Mouse (Mus musculus) left cerebral cortex, postnatal 4 days (tissue): ENCODE measurements around the gene Gm20388. TPM values are rescaled to one million over a fixed set of nuclear protein-coding genes. Genes with fewer than 3 reads are reported as not detected.
"Not testable (repeated sequence)": the region's sequence is repeated elsewhere in the genome, so short reads cannot be mapped to it uniquely, and the experiment has no call there.

Experiments
- DNase-seq: peaks from one replicate; pipeline ENCODE4 v3.0.0-alpha.2; 2022
- intact Hi-C: fragments of 180-260 bp; cut with DNase I; formaldehyde crosslinking; loops from one replicate; pipeline ENCODE4 v1.15.1; 2025
- total RNA-seq, 2 experiments: library from RNA; stranded (reverse); gene quantifications; 2 replicates each; pipeline ENCODE4 v1.2.3; 2021

The Gm20388 gene
- total RNA-seq, 2 experiments from 2014 or later, result 6.5 to 12.8 TPM

- intact Hi-C loops, result no loop called here
- DNase-seq, result peak; percentile 89
Observed at GRCm38 (mm10) chr8:123137645-123138077, 3227.0 kb downstream of the Gm20388 start.

DNA sequence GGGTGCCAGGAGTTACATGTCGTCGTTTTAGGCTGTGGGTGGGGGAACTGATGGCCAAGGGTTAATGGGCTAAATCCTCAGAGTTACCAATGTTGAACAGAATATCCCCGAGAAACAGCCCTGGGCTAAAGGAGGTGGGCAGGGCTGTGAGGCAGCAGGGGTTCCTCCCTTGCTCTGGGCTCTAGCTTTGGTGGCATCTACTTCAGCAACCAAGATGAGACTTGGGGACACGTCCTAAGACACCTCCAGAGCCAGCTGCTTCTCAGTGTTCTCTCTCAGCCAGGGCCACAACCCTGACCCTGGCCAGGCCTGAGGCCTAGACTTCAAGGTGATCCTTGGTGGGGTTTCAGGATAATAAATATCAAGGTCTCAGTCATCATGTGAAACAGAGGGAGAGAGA is 3228.1 kb downstream of the Gm20388 start:
- no peak for DNase-seq
- intact Hi-C loops, result no loop called here

GRCm38 (mm10) chr8:123141741-123142462 is 3231.3 kb downstream of the Gm20388 start:
- DNase-seq, result peak; percentile 82
- intact Hi-C loops, result no loop called here

DNA sequence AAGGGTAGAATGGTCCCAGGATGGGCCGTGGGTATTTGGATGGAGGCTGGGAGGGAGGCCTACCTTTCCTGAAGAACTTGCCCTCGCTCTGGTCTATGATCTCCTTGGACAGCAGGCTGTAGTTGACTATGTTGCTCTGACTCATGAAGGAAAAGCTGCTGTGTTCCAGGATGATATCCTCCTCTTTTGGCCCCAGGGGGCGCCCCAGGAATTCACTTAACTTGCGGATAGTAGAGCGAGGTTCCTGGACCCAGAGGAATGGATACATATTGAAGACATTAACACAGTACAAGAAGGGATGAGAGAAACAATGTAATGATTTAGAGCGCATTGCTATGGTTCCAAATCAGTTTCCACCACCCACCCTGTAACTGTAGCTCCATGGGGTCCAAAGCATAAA is 3234.6 kb downstream of the Gm20388 start:
- no peak for DNase-seq
- intact Hi-C loops, result no loop called here

DNA sequence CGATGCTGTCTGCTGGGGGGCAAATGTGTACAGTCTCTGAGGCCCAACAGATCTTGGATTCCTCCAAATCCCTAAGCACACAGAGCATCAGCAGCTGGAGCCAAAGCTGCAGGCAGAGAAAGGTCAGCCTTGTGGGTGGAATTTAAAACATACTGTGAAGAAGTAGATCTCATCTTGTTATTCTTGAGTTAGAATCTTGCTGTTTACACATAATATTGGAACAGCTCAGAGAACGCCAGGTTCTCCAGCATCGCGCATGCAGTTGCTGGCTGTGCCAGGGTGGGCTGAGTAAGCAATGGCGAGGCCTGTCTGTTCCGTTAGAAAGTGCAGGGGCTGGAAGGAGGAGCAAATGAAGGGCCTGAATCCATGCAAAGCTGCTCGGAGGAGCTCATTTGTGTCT is 3235.7 kb downstream of the Gm20388 start:
- no peak for DNase-seq
- intact Hi-C loops, result no loop called here

GRCm38 (mm10) chr8:123150737-123151171 is 3240.1 kb downstream of the Gm20388 start:
- intact Hi-C loops, result no loop called here

DNA sequence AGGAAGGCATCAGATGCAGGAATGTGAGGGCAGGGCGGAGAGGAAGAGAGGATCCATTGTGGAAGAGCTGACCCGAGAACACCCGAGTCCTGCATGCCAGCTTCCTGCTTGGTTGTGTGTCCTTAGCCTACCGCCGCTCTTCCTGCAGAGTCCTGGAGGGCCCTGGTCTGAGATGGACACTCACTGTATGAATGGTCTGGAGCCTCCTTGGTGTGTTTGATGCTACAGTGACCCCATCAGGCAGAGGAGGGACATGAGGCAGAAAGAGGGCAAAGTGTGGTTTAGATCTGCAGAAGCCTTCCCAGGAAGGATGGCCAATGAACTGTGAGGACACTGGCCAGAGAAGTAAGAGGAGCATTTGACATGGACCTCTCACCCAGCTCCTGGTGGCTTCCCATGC is 3244.5 kb downstream of the Gm20388 start:
- intact Hi-C loops, result no loop called here
- no peak for DNase-seq

More at GRCm38 (mm10) chr8:123150737-123151171, 3240.1 kb downstream of the Gm20388 start:
- no peak for DNase-seq

- no peak for DNase-seq
- intact Hi-C loops, result no loop called here
Observed at GRCm38 (mm10) chr8:123156070-123156773, 3245.6 kb downstream of the Gm20388 start.

DNA sequence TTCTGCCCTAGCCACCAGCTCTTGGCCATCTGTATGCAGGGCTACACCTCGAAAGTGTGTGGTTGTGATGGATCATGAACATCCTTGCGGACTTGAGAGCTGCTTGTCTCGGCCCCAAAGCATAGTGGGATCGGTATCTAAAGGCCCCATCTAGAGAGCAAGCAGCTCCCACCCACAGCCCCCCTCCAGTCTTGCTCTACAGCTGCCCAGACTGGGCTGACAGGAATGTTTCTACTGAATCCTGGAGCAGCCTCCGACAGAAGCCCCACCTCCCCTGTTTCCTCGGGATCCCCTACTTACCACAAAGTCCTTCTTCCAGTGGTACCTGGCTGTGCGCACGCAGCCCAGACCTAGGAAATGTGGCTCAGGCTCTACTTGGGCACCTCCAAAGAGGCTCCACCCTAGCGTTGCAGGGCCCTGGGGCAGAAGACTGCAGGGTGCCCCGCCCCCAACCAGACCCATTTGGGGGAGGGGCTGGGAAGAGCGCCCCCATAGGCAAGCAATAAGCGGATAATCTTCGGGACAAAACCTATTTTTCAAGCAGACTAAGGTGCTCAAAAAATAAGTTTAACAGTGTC is 3247.3 kb downstream of the Gm20388 start, which contains the start of gene Sult5a1:
Gene Sult5a1, minus strand, starts transcription at position 428 of the 578 bp plus-strand sequence.
- peak; percentile 10 for DNase-seq
- intact Hi-C loops, result no loop called here

DNA sequence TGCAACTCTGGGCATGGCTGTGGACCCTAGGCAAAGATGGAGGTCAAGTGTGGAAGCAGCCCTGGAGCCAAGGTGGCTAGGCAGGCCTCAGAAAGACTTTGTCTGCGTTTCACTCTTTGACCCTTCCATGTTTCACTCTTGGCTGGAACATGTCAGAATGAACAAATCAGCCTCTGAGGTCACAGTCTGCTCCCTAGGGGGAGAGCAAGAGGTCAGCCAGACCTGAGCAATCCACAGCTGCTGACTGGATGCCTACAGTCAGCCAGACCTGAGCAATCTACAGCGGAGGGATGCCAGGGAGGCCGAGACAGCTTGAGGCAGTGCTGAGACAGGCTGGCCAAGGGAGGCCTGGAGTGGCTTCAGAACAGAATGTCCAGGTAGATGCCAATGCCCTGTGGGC is 3270.8 kb downstream of the Gm20388 start:
- intact Hi-C loops, result no loop called here

GRCm38 (mm10) chr8:123185566-123186409 is 3275.1 kb downstream of the Gm20388 start, which contains the start of gene Dpep1:
Gene Dpep1 (plus strand): TSS chr8:123186242.
- intact Hi-C loops, result no loop called here

More for the DNA sequence above, 3270.8 kb downstream of the Gm20388 start:
- no peak for DNase-seq

GRCm38 (mm10) chr8:123188006-123188405 is 3277.4 kb downstream of the Gm20388 start:
- intact Hi-C loops, result no loop called here
- no peak for DNase-seq

More at GRCm38 (mm10) chr8:123185566-123186409, 3275.1 kb downstream of the Gm20388 start, which contains the start of gene Dpep1:
- DNase-seq, result no peak

DNA sequence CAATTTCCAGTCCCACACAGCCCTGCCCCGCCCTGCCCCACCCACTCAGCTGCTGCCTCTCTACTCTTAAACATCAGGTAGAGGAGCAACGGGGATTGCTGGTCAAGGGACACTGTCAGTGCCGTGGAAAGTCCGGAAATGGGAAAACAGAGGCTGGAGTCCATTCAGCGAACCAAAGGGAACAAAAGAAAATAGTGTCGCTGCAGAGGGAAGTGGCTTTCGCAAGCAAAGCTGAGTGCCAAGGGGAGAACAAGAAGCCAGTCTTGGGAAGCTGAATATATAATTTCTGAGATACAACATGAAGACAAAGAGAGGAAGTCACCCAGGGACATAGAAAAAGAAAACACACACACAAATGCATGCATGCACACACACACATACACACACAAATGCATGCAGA is 3278.2 kb downstream of the Gm20388 start:
- intact Hi-C loops, result no loop called here

GRCm38 (mm10) chr8:123190678-123191077 is 3280.0 kb downstream of the Gm20388 start:
- DNase-seq, result peak; percentile 78
- intact Hi-C loops, result no loop called here

More for the DNA sequence above, 3278.2 kb downstream of the Gm20388 start:
- no peak for DNase-seq

DNA sequence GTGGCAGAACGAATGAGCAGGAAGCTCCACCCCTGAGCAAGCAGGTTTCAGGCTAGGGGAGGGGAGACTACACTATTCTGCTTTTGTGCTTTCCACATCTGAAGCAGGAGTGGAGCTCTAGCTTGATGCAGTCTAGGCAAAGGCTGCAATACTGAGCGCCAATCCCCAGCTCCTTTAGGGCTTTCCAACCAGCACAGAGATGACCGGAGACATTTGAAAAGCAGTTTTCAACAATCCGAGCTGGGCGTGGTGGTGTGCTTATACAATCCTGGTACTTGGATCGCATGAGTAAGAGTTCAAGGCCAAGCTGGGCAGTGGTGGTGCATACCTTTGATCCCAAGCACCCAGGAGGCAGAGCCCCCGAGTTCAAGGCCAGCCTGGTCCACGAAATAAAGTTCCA is 3281.3 kb downstream of the Gm20388 start:
- no peak for DNase-seq
- intact Hi-C loops, result no loop called here

- no peak for DNase-seq
- intact Hi-C loops, result no loop called here
Observed at GRCm38 (mm10) chr8:123193771-123194170, 3283.1 kb downstream of the Gm20388 start.

GRCm38 (mm10) chr8:123197016-123197415 is 3286.4 kb downstream of the Gm20388 start:
- intact Hi-C loops, DNase-seq: not testable (repeated sequence)

- DNase-seq, result no peak
- intact Hi-C loops, result loop anchor here (5.0 kb wide), 1 partner anchor 93 kb away; no protein-coding TSS in a partner anchor
Observed at GRCm38 (mm10) chr8:123199864-123200263, 3289.2 kb downstream of the Gm20388 start.

DNA sequence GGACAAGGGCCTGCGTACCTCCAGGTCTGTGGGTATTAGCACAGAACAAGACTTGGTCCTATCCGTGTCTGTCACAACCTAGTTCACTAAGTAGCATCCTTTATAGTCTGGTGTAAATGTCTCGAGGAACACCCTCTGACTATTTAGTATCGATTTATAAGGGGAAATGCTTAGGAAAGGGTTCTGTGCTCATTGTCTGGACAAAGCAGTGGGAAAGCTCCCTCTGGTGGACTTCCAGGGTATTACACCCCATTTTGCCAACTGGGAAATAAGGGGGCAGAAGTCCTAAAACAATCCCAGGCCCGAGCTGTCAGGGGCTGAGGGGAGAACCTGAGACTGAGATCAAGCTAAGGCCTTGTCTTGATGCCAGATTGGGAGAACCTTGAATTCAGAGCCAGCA is 3291.6 kb downstream of the Gm20388 start:
- peak; percentile 80 for DNase-seq
- intact Hi-C loops, result loop anchor here (5.0 kb wide), 1 partner anchor 95 kb away; no protein-coding TSS in a partner anchor

DNA sequence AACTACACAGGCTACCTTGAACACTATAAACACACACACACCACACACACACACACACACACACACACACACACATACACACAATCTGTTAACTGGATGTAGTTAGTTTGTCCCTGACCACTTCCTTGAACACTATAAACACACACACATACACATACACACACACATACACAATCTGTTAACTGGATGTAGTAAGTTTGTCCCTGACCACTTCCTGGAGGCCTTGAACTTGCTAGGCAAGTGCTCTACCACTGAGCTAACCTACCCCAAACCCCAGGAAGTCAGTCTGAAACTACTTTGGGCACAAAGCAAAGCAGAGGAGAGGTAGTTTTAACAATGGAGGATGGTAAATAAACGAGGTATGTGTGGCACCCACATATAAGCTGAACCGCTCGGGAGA is 3292.9 kb downstream of the Gm20388 start:
- intact Hi-C loops, result loop anchor here (5.0 kb wide), 1 partner anchor 96 kb away; no protein-coding TSS in a partner anchor
- no peak for DNase-seq
